Mouse (Mus musculus): ENCODE data around the gene B4galt1. TPM values are rescaled to one million over a fixed set of nuclear protein-coding genes. Genes with fewer than 3 reads are reported as not detected.

Gene B4galt1
- polyA plus RNA-seq, 1 experiment = 3.2 TPM

GRCm38 (mm10) chr4:40847160-40847559 is 6.6 kb downstream of the B4galt1 start:
- no peak overlapping the region for H3K27ac ChIP-seq (ENCODE audit: insufficient read depth, low read length)
- DNase-seq = no peak
- TF ChIP-seq CTCF (IDR thresholded peaks at IDR 0.05; ENCODE audit: borderline replicate concordance, insufficient read depth, low read depth, low read length) = no peak
- TF ChIP-seq POLR2A (IDR thresholded peaks at IDR 0.05; ENCODE audit: borderline replicate concordance, insufficient read depth, low read length) = no peak
- H3K4me3 ChIP-seq (replicated peaks; ENCODE audit: insufficient read depth, low read depth, low read length) = no peak overlapping the region
- 94% methylated on average over 4 of the region's 4 CpGs for WGBS
- no peaks in the 10 kb centered on the region for H3K27me3 ChIP-seq (ENCODE audit: control insufficient read depth, insufficient read depth, low read length)
- no peaks in the 10 kb centered on the region for H3K4me1 ChIP-seq (ENCODE audit: control insufficient read depth, insufficient read depth, low read length)

GRCm38 (mm10) chr4:40846143-40846931 is 7.5 kb downstream of the B4galt1 start:
- TF ChIP-seq CTCF (IDR thresholded peaks at IDR 0.05; ENCODE audit: borderline replicate concordance, insufficient read depth, low read depth, low read length) (no peak), POLR2A (IDR thresholded peaks at IDR 0.05; ENCODE audit: borderline replicate concordance, insufficient read depth, low read length) (no peak)
- no peaks in the 10 kb centered on the region for H3K4me1 ChIP-seq (ENCODE audit: control insufficient read depth, insufficient read depth, low read length)
- 93% methylated on average over 7 of the region's 7 CpGs for WGBS
- DNase-seq = no peak
- no peak overlapping the region for H3K27ac ChIP-seq (ENCODE audit: insufficient read depth, low read length)
- H3K4me3 ChIP-seq (replicated peaks; ENCODE audit: insufficient read depth, low read depth, low read length) = no peak overlapping the region
- no peaks in the 10 kb centered on the region for H3K27me3 ChIP-seq (ENCODE audit: control insufficient read depth, insufficient read depth, low read length)

DNA sequence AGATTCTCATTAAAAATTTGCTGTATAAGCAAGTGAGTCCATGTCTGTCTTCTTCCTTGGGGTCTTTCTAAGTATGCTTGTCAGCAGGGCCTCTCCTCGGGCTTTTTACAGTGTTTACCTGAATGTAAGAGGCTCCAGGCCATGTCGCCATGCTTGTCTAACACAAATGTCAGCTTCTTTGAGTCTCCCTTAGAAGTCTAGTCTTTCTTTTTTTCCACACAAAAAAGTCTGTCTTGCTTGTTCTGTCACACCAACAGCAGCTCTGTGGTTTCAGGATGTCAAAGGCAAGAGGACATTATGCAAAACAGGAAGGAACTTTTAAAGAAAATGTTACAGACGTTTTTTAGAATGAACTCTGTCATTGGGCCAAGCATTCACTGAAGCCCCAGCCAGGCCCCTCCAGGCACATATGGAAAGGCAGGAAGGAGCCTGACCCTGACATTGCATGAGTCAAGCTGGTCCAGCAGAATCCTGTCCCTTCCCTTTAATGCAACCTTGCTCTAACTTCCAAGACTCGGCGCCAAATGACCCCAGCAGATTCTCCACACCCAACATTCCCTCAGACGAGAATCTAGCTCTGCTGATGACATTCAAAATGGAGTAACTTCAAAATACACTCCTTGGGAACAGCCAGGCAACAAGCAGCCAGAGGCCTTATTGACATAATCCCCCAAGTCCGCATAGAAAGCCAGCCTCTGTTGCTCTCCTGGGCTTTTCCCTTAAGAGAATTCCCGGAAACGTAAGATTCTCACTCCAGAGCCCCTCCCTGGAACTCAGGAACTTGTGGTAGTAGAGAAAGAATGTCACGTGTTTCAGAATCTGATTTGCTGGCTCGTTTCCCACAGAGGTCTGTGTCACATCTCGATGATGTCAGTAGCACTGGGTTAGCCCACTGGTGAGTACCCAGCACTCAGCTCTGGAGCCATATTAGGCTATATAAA is 8.7 kb downstream of the B4galt1 start:
- Histone ChIP-seq H3K27ac (ENCODE audit: insufficient read depth, low read length) (0 out of 2 replicates have a peak overlapping the region, but pooled peaks have one; percentile 12), H3K4me3 (replicated peaks; ENCODE audit: insufficient read depth, low read depth, low read length) (no peak overlapping the region), H3K4me1 (ENCODE audit: control insufficient read depth, insufficient read depth, low read length) (no peaks in the 10 kb centered on the region), H3K27me3 (ENCODE audit: control insufficient read depth, insufficient read depth, low read length) (no peaks in the 10 kb centered on the region)
- DNase-seq = no peak
- TF ChIP-seq POLR2A (IDR thresholded peaks at IDR 0.05; ENCODE audit: borderline replicate concordance, insufficient read depth, low read length) = no peak
- TF ChIP-seq CTCF (IDR thresholded peaks at IDR 0.05; ENCODE audit: borderline replicate concordance, insufficient read depth, low read depth, low read length) = no peak
- 43% methylated on average over 12 of the region's 12 CpGs for whole genome bisulfite sequencing

- H3K27ac ChIP-seq (ENCODE audit: insufficient read depth, low read length) = no peak overlapping the region
- DNase-seq = no peak
- no peaks in the 10 kb centered on the region for H3K4me1 ChIP-seq (ENCODE audit: control insufficient read depth, insufficient read depth, low read length)
- no peak overlapping the region for H3K4me3 ChIP-seq (replicated peaks; ENCODE audit: insufficient read depth, low read depth, low read length)
- WGBS = 42% methylated on average over 5 of the region's 5 CpGs
- TF ChIP-seq CTCF (IDR thresholded peaks at IDR 0.05; ENCODE audit: borderline replicate concordance, insufficient read depth, low read depth, low read length) (no peak), POLR2A (IDR thresholded peaks at IDR 0.05; ENCODE audit: borderline replicate concordance, insufficient read depth, low read length) (no peak)
- no peaks in the 10 kb centered on the region for H3K27me3 ChIP-seq (ENCODE audit: control insufficient read depth, insufficient read depth, low read length)
Observed at GRCm38 (mm10) chr4:40844251-40844721, 9.5 kb downstream of the B4galt1 start.

GRCm38 (mm10) chr4:40843726-40844125 is 10.1 kb downstream of the B4galt1 start:
- no peak for TF ChIP-seq POLR2A (IDR thresholded peaks at IDR 0.05; ENCODE audit: borderline replicate concordance, insufficient read depth, low read length)
- TF ChIP-seq CTCF (IDR thresholded peaks at IDR 0.05; ENCODE audit: borderline replicate concordance, insufficient read depth, low read depth, low read length) = no peak
- no peaks in the 10 kb centered on the region for H3K4me1 ChIP-seq (ENCODE audit: control insufficient read depth, insufficient read depth, low read length)
- WGBS = 52% methylated on average over 8 of the region's 8 CpGs
- DNase-seq = no peak
- no peak overlapping the region for H3K4me3 ChIP-seq (replicated peaks; ENCODE audit: insufficient read depth, low read depth, low read length)
- no peaks in the 10 kb centered on the region for H3K27me3 ChIP-seq (ENCODE audit: control insufficient read depth, insufficient read depth, low read length)
- H3K27ac ChIP-seq (ENCODE audit: insufficient read depth, low read length) = no peak overlapping the region

- no peak for DNase-seq
- H3K4me1 ChIP-seq (ENCODE audit: control insufficient read depth, insufficient read depth, low read length) = no peaks in the 10 kb centered on the region
- TF ChIP-seq POLR2A (IDR thresholded peaks at IDR 0.05; ENCODE audit: borderline replicate concordance, insufficient read depth, low read length) (no peak), CTCF (IDR thresholded peaks at IDR 0.05; ENCODE audit: borderline replicate concordance, insufficient read depth, low read depth, low read length) (no peak)
- no peak overlapping the region for H3K27ac ChIP-seq (ENCODE audit: insufficient read depth, low read length)
- WGBS = 70% methylated on average over 2 of the region's 2 CpGs
- no peak overlapping the region for H3K4me3 ChIP-seq (replicated peaks; ENCODE audit: insufficient read depth, low read depth, low read length)
- no peaks in the 10 kb centered on the region for H3K27me3 ChIP-seq (ENCODE audit: control insufficient read depth, insufficient read depth, low read length)
Observed at GRCm38 (mm10) chr4:40840448-40840847, 13.4 kb downstream of the B4galt1 start.

GRCm38 (mm10) chr4:40839251-40839650 is 14.6 kb downstream of the B4galt1 start:
- H3K27me3 ChIP-seq (ENCODE audit: control insufficient read depth, insufficient read depth, low read length) = no peaks in the 10 kb centered on the region
- no peaks in the 10 kb centered on the region for H3K4me1 ChIP-seq (ENCODE audit: control insufficient read depth, insufficient read depth, low read length)
- no peak overlapping the region for H3K27ac ChIP-seq (ENCODE audit: insufficient read depth, low read length)
- WGBS = 92% methylated on average over 12 of the region's 12 CpGs
- DNase-seq = no peak
- TF ChIP-seq CTCF (IDR thresholded peaks at IDR 0.05; ENCODE audit: borderline replicate concordance, insufficient read depth, low read depth, low read length) (no peak), POLR2A (IDR thresholded peaks at IDR 0.05; ENCODE audit: borderline replicate concordance, insufficient read depth, low read length) (no peak)
- H3K4me3 ChIP-seq (replicated peaks; ENCODE audit: insufficient read depth, low read depth, low read length) = no peak overlapping the region
